Mouse (Mus musculus): ENCODE data around the gene Gpr89.

DNA sequence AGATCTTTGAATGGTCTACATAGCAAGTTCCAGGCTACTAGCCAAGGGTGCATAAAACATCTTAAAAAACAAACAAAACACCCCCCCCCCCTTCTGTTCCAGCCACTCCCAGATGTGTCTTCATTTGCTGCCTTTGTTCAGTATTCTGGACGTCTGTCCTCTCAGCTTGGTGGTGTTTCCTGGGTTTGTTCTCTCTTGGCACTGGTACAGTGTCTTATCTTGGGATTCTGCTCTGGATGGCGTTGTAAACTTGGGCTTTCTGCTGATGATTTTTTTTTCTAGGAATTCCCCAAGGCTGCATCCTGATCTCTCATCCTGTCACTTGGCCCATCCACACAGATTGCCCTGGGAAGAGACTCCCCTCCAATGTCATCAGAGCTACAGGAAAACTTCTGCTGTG lies 68.7 kb downstream of the Gpr89 start:
- TF ChIP-seq CTCF (IDR thresholded peaks at IDR 0.05; ENCODE audit: borderline replicate concordance, insufficient read depth, low read depth, low read length) (no peak), POLR2A (IDR thresholded peaks at IDR 0.05; ENCODE audit: borderline replicate concordance, insufficient read depth, low read length) (no peak)

Measured in cerebellum, adult 2 months (tissue).